Mouse (Mus musculus): ENCODE measurements around the gene Dlk2. TPM values are rescaled to one million over a fixed set of nuclear protein-coding genes. Genes with fewer than 3 reads are reported as not detected.

The Dlk2 gene
- polyA plus RNA-seq, 1 experiment = not detected

DNA sequence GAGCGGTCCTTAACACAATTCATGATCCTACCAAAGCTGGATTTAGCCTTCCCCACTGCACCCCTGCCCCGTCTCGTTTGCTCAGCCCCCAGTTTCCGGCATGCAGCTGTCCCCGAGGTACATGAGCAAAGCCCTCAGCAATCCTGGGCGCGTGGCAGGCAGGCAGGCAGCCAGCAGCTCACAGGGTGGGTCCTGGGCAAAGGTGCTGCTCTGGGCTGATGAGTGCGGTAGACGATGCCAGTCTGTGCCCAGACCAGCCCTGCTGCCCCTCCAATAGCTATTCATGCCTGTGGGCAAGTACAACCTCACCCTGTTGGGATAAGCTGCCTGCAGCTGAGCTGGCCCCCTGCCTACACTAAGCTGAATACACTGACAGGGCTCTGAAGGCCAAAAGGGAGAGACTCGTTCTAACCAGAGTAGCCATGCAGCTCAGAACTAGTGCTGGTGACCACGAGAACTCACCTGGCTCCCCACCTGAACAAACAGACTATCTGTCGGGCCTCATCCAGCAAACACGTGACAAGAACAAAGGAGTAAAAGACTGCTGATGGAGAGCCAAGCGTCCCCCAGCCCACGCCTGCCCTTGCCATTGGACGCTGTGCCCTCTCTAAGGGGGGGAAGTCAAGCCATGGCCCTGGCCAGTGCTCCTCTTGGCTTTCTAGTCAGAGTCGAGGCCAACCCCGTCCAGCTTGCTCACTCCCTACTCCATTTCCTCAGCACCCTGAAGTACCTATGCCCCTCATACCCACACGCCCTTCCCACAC is 27.3 kb upstream of the Dlk2 start:
- H3K4me1 ChIP-seq (ENCODE audit: control insufficient read depth, insufficient read depth, low read length) = peaks cover 38% of the 10 kb centered on the region
- 54% methylated on average over 19 of the region's 19 CpGs for WGBS
- TF ChIP-seq POLR2A (IDR thresholded peaks at IDR 0.05; ENCODE audit: insufficient read depth, low read depth, low read length) (no peak), CTCF (IDR thresholded peaks at IDR 0.05; ENCODE audit: insufficient read depth, low read depth, low read length) (no peak)

DNA sequence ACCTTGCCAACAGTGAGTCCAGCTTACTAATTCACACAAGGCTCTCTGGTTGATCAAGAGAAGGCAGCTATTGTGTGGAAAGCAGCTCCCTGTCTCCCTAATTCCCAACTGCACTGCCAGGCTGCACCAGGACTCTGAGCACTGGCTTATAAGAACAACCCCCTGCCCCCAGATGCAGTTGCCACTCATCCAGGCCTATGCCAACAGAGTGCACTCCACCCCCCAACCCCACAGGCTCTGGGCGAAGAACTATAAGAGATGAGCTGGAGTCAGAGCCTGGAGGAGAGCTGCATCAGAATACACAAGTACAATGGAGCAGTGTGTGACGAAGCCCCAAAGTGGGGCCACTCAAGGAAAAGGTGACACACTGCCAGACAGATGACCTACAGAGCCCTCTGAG is 25.2 kb upstream of the Dlk2 start:
- WGBS = 72% methylated on average over 2 of the region's 2 CpGs
- TF ChIP-seq POLR2A (IDR thresholded peaks at IDR 0.05; ENCODE audit: insufficient read depth, low read depth, low read length) (no peak), CTCF (IDR thresholded peaks at IDR 0.05; ENCODE audit: insufficient read depth, low read depth, low read length) (no peak)
- Histone ChIP-seq H3K27ac (ENCODE audit: insufficient read depth, low read depth, low read length) (no peak overlapping the region), H3K4me3 (ENCODE audit: insufficient read depth, low read depth, low read length) (no peak overlapping the region), H3K4me1 (ENCODE audit: control insufficient read depth, insufficient read depth, low read length) (peaks cover 34% of the 10 kb centered on the region)

More for the DNA sequence above, 27.3 kb upstream of the Dlk2 start:
- H3K4me3 ChIP-seq (ENCODE audit: insufficient read depth, low read depth, low read length) = no peak overlapping the region
- H3K27ac ChIP-seq (ENCODE audit: insufficient read depth, low read depth, low read length) = no peak overlapping the region

DNA sequence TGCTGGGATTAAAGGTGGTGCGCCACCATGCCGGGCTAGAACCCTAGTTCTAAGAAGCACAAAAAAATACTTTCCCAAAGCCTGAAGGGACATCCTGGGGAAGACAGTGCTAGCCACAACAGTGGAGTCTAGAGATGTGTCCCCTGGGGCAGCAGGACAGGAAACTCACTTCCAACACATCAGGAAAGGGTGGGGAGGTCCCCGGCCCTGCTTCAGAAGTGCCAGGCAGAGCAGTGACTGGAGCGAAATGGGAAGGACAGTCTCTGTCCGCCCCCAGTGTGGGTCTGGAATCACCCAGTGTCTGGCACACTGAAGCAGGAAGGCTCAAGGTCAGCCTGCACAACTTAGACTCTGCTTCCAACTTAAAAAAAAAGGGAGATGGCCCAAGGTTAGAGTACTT is 24.5 kb upstream of the Dlk2 start:
- peaks cover 34% of the 10 kb centered on the region for H3K4me1 ChIP-seq (ENCODE audit: control insufficient read depth, insufficient read depth, low read length)
- no peak overlapping the region for H3K27ac ChIP-seq (ENCODE audit: insufficient read depth, low read depth, low read length)
- WGBS = 89% methylated on average over 5 of the region's 5 CpGs
- H3K4me3 ChIP-seq (ENCODE audit: insufficient read depth, low read depth, low read length) = no peak overlapping the region
- TF ChIP-seq CTCF (IDR thresholded peaks at IDR 0.05; ENCODE audit: insufficient read depth, low read depth, low read length) (no peak), POLR2A (IDR thresholded peaks at IDR 0.05; ENCODE audit: insufficient read depth, low read depth, low read length) (no peak)

DNA sequence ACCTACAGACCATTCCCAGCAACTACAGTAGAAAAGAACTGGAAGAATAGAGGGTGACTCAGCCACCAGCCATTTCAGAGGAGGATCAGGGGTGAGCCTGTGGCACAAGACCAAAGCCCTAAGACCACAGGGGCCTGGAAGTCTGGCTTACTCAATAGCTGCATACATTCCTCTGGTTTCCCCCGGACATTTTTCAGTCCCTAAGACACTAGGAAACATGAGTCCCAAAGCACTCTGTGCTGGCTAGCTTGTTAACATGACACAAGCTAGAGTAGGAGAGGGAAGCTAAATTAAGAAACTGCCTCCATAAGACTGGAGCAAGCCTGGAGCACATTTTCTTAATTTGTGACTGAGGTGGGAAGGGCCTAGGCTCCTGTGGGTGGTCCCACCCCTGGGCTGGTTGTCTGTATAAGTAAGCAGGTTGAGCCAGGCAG is 23.4 kb upstream of the Dlk2 start:
- TF ChIP-seq CTCF (IDR thresholded peaks at IDR 0.05; ENCODE audit: insufficient read depth, low read depth, low read length) (no peak), POLR2A (IDR thresholded peaks at IDR 0.05; ENCODE audit: insufficient read depth, low read depth, low read length) (no peak)
- peaks cover 33% of the 10 kb centered on the region for H3K4me1 ChIP-seq (ENCODE audit: control insufficient read depth, insufficient read depth, low read length)
- H3K27ac ChIP-seq (ENCODE audit: insufficient read depth, low read depth, low read length) = peak overlapping the region; percentile 61
- H3K4me3 ChIP-seq (ENCODE audit: insufficient read depth, low read depth, low read length) = no peak overlapping the region
- WGBS = 13% methylated on average over 1 of the region's 1 CpGs

DNA sequence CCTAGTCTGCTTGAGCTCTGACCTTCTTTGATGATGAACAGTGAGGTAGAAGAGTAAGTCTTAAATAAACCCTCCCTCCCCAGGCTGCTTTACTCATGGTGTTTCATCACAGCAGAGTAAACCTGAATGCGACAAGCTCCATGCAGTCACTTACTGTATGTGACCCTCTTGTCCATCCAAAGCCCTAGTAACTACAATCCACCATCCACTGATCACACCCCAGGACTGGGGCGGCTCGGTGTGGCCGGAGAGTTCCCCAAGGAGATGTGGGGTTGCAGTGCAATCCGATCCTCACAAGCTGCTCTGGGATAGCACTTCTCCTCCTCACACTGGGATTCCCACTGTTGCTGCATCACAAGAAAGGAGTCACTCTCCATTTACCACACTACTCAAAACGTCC is 22.8 kb upstream of the Dlk2 start:
- Histone ChIP-seq H3K4me3 (ENCODE audit: insufficient read depth, low read depth, low read length) (no peak overlapping the region), H3K4me1 (ENCODE audit: control insufficient read depth, insufficient read depth, low read length) (peaks cover 31% of the 10 kb centered on the region), H3K27ac (ENCODE audit: insufficient read depth, low read depth, low read length) (peak overlapping the region; percentile 61)
- WGBS = 81% methylated on average over 6 of the region's 6 CpGs
- no peak for TF ChIP-seq CTCF (IDR thresholded peaks at IDR 0.05; ENCODE audit: insufficient read depth, low read depth, low read length)

DNA sequence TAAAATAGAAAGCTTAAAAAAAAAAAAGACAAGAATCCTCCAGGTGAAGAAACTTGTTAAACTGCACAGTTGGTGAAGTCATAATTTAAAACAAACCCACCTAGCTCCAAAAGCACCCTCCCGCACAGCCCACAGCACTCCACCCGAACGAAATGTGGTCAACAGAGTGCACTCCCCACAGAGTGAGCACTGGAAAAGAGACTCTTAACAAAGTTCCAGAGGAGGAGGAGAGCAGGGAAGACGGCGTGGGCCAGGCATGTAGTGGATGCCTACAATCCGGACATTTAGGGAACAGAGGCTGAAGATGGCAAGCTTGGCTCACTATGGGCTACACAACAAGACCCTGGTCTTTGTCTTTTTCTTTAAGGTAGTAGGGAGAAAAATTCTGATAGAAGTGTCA is 22.2 kb upstream of the Dlk2 start:
- Histone ChIP-seq H3K27ac (ENCODE audit: insufficient read depth, low read depth, low read length) (no peak overlapping the region), H3K4me1 (ENCODE audit: control insufficient read depth, insufficient read depth, low read length) (peaks cover 25% of the 10 kb centered on the region), H3K4me3 (ENCODE audit: insufficient read depth, low read depth, low read length) (no peak overlapping the region)
- no peak for TF ChIP-seq POLR2A (IDR thresholded peaks at IDR 0.05; ENCODE audit: insufficient read depth, low read depth, low read length)
- no peak for TF ChIP-seq CTCF (IDR thresholded peaks at IDR 0.05; ENCODE audit: insufficient read depth, low read depth, low read length)
- 90% methylated on average over 6 of the region's 6 CpGs for WGBS

DNA sequence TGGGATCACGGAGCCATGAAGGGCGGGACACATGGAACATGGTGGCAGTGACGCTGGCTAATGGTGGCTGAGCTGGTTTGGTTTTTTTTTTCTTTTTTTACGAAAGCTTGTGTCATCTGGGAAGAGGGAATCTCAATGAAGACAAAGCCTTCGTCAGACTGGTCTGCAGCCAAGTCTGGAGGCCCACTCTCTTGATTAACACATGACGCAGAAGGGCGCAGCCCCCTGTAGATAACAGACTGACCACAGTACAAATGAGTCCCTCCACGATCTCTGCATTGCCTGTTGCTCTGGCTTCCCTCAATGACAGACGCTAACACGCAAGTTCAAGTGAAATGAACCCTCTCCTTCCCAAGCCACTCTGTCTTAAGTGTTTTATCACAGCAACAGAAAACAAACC is 21.7 kb upstream of the Dlk2 start:
- TF ChIP-seq POLR2A (IDR thresholded peaks at IDR 0.05; ENCODE audit: insufficient read depth, low read depth, low read length) (no peak), CTCF (IDR thresholded peaks at IDR 0.05; ENCODE audit: insufficient read depth, low read depth, low read length) (no peak)
- Histone ChIP-seq H3K27ac (ENCODE audit: insufficient read depth, low read depth, low read length) (no peak overlapping the region), H3K4me1 (ENCODE audit: control insufficient read depth, insufficient read depth, low read length) (peaks cover 24% of the 10 kb centered on the region), H3K4me3 (ENCODE audit: insufficient read depth, low read depth, low read length) (no peak overlapping the region)
- whole genome bisulfite sequencing = 93% methylated on average over 10 of the region's 10 CpGs

DNA sequence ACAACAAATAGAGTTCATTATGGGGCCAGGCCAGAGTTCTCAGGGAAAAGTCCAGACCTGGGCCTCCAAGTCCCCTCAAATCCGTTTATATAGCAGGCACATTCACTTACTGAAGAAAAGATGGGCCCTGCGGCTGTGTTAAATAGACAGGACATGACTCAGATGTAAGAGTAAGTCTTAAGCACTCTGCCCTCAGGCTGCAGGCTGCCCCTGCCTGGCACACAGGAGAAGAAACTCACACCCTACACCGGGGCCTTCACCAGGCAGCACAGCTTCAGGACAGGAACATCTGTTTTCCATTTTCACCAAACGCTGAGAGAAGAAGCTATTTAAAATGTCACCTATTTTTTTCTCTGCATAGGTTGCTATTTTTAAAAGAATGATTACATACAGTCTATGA is 19.6 kb upstream of the Dlk2 start:
- peaks cover 18% of the 10 kb centered on the region for H3K4me1 ChIP-seq (ENCODE audit: control insufficient read depth, insufficient read depth, low read length)
- H3K4me3 ChIP-seq (ENCODE audit: insufficient read depth, low read depth, low read length) = no peak overlapping the region
- TF ChIP-seq CTCF (IDR thresholded peaks at IDR 0.05; ENCODE audit: insufficient read depth, low read depth, low read length) = no peak
- TF ChIP-seq POLR2A (IDR thresholded peaks at IDR 0.05; ENCODE audit: insufficient read depth, low read depth, low read length) = no peak
- H3K27ac ChIP-seq (ENCODE audit: insufficient read depth, low read depth, low read length) = no peak overlapping the region
- 59% methylated on average over 4 of the region's 4 CpGs for whole genome bisulfite sequencing

DNA sequence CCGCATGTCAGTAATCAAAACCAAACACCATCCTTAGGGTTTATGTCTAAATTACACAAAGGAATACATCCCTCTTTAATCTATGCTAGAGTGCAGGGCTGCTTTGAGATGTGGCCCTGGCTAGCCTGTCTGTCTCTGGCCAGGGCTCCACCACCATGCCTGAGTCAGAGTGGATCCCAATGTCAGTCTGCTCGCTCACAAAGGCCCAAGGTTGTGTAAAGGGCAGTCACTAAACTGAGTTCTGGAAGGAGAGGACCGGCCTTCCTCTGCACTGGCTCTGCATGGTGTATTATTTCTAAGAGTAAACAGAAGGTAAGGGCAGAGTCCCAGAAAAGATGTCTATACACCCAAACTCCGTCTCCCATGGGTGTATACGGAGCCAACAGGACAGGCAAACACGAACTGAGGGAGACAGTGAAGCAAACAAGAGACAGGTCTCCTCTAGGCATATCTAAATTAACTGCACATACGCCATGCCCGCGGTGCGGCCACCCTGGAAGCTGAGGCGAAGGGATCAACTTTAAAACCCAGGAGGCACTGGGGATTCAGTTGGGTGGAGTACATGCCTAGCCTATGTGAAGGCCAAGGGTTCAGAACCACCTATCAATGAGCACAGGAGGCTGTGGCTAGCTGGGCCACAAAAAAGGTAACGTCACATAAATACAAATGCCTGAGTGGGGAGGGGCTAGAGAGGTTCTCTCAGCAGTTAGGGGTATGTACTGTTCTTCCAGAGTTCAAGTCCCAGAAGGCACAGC is 19.0 kb upstream of the Dlk2 start:
- TF ChIP-seq POLR2A (IDR thresholded peaks at IDR 0.05; ENCODE audit: insufficient read depth, low read depth, low read length) = no peak
- TF ChIP-seq CTCF (IDR thresholded peaks at IDR 0.05; ENCODE audit: insufficient read depth, low read depth, low read length) = no peak
- Histone ChIP-seq H3K27ac (ENCODE audit: insufficient read depth, low read depth, low read length) (no peak overlapping the region), H3K4me3 (ENCODE audit: insufficient read depth, low read depth, low read length) (no peak overlapping the region), H3K4me1 (ENCODE audit: control insufficient read depth, insufficient read depth, low read length) (peaks cover 18% of the 10 kb centered on the region)
- WGBS = 89% methylated on average over 12 of the region's 12 CpGs
